Mouse (Mus musculus) thymus, postnatal 4 days (tissue): ENCODE measurements around the gene Fbxo9.
"Not testable (repeated sequence)": the region's sequence is repeated elsewhere in the genome, so short reads cannot be mapped to it uniquely, and the experiment has no call there.

Experiments
- DNase-seq: peaks from one replicate; pipeline ENCODE4 v3.0.0; 2021

Fbxo9 gene

DNA sequence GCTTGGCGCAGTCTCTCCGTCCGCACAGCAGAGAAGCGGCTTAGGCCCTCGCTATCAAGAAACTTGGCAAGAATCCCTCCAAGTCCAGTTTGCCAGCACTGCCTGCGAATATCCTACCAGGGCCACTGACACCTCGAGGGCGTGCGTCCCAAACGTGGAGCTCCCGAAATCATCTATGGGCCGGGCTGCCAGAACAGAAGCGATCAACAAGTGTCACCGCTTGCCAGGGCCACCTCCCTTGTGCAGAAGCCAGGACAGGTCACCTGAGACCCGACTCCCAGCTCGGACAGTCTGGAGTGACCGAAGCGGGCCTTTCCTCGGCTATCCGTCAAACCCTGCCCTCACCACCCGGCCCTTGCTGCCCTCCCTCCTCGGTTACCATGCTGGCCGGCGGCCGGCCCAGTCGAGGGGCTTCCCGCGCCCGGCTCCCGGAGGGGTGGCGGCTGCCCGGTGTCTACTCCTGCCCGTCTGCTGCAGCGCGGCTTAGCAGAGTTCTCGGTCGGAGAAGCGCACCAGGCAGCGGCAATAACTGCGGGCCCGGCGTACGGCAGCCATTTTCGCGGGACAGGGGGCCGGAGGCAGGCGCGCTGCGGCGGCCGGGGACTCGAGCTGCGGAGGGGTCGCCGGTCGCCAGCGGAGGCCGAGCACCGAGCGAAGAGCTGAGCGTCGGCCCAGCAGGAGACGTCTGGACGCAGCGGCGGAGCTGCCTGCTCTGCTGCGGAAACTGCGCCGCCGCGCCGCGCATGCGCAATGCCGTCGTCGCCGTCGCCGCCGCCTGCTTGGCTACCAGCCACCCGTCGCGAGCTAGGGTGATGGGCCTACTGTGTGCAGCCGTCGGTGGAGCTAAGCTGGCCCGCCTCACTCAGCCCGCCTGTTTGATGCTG, 711 bp downstream of the Fbxo9 start:
- peak; percentile 88 for DNase-seq

DNA sequence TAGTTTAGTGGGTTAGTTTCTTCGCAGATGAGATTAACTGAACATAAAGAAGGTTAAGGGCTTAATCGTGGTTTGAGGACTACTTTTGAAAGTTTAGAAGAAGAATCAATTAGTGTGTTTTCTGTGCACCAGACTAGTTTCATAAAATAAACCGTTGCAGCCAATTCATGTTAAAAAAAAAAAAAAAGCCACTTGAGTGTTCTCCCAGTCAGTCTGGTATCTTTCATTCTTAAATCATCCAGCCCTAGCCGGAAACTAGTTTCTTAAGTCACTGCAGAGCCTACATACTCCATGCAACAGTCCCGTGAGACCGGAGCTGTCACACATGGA, 1.3 kb downstream of the Fbxo9 start:
- no peak for DNase-seq

DNA sequence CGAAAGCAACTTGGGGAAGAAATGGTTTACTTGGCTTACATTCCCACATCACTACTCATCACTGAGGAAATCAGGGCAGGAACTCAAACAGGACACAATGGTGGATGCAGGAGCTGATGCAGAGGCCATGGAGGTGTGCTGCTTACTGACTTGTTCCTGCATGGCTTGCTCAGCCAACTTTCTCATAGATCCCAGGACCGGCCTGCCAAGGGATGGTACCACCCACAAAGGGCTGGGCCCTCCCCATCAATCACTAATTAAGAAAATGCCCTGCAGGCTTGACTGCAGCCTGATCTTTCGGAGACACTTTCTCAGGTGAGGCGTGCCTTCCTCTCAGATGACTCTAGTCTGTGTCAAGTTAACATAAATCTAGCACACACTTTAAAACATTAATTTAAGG, 2.0 kb downstream of the Fbxo9 start:
- DNase-seq: no peak

DNA sequence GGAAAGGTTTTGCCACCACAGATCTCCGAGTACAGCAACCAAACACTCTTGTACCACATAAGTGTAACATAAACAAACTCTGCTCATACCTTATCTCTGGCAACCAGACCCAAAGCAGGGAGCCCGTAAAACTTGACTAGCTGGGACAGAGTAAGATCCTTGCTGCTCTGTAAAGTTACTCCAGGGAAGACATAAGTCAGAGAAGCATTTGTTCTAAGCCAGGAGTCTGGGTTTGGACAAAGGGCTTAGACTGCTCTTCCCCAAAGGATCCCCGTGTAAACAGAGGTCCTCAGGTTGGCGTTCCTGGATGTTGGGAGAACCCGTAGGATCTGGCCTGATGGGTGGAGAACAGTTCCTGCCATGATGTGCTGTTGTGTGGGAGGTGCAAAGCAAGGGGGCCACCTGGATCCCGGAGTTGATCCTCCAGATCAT, 3.3 kb downstream of the Fbxo9 start:
- DNase-seq: no peak

DNA sequence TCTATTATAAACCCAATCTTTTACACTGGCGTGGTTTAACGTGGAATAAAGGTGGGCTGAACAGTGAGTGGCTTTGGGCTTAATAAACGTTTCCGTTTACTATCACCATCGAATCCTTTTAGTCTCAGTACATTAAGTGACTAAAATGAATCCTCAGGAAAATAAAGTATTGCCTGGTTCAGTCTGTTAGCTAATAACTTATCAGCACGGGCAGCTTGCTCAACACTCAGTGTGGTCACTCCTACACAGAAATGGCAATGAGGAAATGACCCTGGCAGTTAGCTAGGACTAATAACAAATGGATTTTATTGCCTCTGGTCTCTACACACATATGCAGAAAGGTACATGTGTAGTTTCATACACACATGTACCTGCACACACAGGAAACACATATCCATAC, 3.9 kb downstream of the Fbxo9 start:
- no peak for DNase-seq

DNA sequence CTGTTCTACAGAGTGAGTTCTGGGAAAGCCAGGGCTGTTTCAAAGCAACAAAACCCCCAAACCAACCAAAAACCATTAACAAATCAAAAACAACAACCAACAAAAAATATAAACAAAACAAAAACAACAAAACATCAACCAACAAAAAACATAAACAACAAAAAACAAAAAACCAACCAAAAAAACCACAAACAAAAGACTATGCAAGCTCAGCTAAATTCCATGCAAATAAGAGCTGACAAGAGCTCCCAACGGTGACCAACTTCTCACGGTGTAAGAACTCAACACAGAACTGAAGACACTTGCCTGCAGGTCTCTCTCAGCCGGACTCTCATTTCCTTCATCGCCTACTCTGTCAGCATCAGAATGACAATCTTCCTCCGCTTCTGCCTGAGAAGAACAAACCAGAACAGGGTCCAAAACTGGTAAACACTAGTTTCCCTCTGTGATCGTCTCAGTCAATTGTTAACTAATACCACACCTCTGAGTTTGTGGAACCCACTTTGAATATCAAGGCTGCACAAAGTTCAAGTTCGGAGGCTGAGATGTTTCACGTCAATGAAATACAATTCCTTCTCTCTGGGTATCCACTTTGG, 4.8 kb downstream of the Fbxo9 start:
- no peak for DNase-seq

DNA sequence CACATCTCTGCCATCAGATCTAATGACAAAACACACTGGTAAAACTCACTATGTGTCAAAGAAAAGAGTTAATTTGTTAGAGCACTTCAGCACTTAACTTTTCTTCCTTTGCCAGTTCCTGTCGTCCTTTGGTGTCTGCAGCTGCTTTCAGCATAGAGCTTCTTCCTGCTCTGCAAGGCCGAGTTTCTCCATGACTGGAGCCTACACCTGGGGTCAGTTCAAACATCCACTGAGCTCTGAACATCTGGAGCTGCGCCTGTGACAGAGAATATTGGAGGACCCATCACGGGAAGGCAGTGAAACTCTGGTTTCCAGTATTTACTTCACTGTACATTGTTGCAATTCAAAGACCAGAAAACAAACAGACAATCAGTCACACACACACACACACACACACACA, 7.4 kb downstream of the Fbxo9 start:
- peak; percentile 42 for DNase-seq

DNA sequence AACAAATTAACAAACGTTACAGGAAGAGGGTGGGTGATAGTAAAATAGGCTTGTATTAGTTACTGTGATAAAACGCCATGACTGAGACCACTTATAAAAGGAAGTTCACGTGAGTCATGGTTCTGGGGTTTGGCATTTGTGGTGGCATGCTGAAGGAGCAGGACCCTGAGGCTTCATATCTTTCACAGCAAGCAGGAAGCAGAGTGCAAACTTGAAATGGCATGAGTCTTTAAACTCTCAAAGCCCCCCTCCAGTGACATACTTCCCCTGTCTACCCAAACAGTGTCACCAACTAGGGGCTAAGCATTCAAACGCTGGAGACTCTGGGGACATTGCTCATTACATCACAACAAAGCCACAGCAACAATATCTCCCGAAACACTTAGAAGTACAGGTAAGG, 7.9 kb downstream of the Fbxo9 start:
- no peak for DNase-seq

DNA sequence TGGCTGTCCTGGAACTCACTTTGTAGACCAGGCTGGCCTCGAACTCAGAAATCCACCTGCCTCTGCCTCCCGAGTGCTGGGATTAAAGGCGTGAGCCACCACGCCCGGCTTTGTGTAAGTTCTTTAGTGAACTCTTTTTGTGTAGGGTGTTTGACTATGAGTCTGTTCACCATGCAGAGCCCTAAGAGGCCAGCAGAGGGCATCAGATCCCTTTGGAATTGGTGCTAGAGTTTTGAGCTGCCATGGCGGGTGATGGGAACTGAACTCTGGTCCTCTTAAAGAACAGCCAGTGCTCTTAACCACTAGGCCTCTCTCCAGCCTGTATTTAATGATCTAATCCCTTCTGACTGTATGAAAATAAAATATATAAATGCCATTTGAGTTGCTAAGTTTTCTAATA, 12.5 kb downstream of the Fbxo9 start:
- peak; percentile 56 for DNase-seq

DNA sequence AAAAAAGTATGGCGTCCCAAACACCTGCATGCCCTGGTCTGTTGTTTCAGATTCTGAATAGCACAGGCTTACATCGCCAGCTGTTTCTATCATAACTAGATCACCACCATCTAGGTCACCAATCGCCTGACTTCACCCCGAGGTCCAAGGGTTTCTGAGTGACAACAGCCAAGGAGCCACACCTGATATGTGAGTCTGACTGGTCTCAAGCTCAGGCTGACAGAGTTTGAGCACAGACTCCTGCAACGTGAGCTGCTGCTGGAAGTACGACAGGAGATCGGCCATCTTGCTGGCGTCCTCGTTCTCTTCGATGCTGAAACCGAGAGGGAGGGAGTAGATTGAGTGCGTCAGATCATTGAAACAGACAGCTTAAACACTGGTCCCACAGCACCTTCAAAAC, 13.2 kb downstream of the Fbxo9 start:
- DNase-seq: no peak

DNA sequence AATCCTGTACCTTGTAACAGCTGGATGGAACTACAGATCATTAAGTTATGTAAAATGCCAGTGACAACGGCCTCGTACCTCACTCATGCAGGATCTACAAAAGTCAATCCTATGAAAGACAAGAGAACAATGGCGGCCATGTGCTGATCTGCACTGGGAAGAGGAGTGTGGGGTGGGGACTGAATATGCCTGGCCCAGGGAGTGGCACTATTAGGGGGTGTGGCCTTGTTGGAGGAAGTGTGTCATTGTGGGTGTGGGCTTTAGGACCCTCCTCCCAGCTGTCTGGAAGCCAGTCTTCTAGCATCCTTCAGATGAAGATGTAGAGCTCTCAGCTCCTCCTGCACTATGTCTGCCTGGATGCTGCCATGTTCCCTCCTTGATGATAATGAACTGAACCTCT, 18.3 kb downstream of the Fbxo9 start:
- no peak for DNase-seq

DNA sequence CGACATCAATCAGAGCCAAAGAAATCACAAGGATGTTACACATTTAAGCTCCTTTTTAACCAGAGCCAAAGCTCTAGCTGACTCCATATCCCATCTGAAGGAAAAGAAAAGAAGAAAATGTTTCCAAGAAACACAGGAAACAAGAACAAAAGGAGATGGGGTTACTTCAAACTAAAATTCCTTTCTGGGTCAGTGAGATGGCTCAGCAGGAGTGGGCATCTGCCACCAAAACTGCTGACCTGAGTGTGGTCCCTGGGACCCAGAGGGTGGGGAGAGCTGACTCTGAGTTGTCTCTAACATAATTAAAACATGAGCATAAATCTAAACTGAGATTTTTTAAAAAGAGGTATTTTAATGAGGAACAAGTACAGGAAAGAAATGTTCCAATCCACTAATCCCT, 19.0 kb downstream of the Fbxo9 start:
- no peak for DNase-seq

DNA sequence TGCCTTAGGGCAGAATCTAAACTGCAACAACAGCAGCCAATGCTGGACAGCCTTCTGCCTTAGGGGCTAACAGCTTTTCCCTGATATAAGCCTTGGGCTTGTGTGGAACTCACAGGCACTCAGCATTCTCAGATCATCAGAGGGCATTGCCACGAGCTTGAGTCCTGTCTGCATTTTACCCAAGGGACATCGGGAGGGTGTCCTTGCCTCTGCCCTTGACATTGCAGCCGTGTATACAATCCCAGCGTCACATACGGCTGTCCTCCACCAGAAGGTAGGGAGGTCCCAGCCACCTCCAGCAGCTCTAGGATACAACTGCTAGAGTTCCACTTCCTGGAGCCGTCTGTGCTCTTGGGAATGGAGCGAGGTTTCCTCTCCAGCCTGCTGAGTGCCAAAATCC, 19.9 kb downstream of the Fbxo9 start:
- no peak for DNase-seq

DNA sequence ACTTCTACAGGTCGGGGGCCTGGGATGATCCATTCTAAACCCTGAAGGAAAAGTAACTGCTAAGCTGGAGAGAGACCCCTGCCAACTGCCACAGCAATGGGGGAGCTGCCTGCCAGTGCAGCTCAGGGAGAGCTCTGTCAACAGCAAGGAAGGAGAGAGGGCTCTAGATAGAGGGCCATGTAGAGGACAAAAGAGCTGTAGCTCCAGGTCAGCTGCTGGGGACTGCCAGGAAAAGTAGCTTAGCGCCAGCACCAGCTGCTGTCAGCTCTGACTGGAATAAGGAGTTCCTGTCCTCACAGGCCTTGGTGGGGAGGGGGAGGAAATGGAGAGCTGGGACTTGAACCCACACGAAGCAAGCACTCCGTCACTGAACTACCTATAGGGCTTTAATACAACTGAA, 20.3 kb downstream of the Fbxo9 start:
- no peak for DNase-seq

DNA sequence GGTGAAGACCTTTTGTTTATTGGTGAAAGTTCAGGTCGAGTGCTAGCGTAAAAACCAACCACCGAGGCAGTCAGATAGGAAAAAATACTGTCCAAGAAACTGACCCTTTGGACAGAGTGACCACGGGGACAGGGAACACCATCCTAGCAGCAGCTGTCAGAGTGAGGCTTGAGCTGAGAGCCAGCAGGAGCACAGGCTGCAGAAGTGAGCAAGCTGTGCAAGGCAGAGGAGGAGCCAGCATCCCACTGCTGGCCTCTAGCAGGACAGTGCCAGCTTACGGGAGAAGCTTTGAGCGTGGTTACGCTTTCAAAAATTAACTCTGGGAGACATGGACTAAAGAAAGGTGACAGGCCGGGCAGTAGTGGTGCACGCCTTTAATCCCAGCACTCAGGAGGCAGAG, 21.1 kb downstream of the Fbxo9 start:
- DNase-seq: no peak

DNA sequence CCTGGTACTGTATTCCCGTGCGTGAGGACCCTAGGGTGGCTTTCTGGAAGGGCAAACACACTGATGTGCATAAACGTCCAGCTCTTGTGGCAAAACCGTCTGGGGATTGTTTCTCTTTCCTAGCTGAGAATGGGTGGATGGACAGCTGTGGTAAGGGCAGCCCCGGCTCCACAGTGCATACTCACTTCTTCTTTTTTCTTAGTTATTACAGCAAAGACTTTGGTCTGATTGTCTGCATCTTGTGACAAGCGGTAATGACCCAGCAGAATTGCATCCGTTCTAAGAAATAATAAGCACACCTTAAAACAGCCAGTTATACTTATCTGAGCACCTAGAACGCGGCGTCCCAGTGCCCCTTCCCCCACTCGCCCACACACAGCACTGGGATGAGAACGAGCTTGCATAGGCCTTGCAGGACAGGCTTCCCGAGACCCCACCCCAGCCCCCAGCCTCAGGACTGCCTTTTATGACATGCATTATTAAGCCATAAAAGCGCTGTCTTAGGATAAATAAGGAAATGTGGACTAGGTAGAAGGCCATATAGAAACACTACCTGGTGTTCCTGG, 23.1 kb downstream of the Fbxo9 start:
- no peak for DNase-seq

DNA sequence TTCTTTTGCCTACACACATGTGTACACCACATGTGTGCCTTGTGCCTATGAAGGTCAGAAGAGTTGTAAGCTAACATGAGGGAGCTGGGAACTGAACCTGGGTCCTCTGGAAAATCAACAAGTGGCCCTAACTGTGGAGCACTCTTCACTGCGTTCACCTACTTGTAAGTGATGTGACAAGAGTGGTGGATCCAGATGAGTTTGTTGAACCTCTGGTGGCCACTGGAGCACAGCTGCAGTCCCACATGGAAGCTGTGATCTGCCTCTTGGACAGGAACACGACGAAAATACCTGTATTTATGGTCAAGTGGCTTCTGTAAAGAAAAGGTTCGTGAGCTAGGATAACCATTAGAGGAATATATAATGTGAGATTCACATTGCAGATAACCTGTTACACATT, 24.5 kb downstream of the Fbxo9 start:
- DNase-seq: no peak

DNA sequence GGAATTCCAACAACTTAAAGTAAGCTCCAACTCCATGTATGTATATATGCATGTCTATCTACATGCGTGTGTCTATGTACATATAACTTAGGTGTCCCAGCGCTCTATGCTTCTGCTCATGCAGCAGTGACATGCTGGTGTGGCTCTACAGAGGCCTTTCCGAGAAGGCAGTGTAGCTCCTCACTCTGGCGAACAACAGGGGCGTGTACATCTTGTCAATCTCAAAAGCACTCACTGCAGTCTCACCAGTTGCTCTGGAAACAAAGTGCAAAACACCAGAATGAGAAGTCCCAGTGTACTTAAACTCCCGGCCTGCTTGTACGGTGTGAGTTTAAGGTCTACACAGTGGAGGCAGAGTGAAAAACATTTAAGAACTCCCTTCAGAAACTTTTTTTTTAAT, 27.0 kb downstream of the Fbxo9 start:
- no peak for DNase-seq

DNA sequence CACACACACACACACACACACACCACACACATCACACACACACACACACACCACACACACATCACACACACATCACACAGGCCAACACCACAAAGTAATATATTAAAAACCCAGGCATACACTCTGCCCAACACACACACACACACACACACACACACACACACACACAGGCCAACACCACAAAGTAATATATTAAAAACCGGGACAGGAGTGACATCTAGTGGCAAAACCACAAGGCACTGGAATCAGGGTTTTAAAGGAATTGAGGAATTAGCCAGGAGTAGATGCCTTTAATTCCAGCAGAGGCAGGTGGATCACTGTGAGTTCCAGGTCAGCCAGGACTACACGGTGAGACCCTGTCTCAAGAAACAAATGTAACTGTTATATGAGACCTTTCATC, 30.6 kb downstream of the Fbxo9 start:
- DNase-seq: no peak

DNA sequence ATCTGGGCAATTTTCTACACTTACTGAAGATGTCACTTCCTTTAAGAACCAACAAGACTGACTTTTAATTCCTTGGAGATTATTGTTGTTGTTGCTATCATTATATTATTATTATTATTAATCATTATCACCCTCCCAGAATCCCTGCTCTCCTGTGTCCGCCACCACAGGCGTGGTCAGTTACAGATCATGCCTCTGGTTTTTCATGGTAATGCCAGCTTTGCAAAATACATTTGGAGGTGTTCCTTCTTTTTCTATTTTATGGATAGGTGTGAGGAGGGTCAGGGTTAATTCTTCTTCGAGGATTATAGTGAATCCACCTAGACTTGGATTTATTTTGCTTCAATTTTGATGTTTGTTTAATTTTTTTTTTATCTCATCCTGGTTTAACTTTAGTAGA, 33.6 kb downstream of the Fbxo9 start:
- no peak for DNase-seq

DNA sequence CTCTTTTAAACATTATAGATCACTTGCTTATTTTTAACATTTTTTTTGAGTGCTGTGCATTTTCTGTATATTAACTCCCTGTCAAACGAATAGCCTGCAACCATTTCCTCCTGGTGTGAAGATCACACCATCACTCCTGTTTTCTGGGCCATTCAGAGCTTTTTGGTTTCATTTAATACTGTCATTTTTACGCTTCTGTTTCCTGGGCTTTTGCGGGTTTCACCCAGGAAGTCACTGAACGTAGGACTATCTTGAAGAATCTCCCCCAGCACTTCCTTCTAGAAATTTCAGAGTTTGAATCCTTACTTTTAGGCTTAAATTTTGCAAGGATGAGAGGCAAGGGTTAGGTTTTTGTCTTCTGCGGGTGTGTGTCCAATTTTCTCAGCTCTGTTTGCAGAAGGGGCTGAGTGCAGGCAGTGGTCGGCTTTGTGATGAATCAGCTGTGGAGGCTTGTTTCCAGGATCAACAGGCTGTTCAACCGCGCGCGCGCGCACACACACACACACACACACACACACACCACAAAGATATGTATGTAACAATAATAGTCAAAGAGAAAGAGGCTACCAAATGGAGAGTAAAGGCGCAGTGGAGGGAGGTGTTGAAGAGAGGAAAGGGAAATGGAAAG, 35.0 kb downstream of the Fbxo9 start:
- peak; percentile 15 for DNase-seq

DNA sequence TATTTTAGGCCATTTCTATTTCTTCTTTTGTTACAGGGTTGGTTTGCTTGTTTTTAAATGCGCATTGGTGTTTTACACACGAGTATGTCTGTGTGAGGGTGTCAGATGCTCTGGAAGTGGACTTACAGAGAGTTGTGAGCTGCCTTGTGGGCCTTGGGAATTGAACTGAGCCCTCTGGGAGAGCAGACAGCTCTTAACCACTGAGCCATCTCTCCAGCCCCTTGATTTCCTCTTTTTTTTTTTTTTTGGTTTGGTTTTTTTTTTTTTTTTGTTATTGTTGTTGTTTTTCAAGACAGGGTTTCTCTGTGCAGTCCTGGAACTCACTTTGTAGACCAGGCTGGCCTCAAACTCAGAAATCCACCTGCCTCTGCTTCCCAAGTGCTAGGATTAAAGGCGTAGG, 35.6 kb downstream of the Fbxo9 start:
- DNase-seq: not testable (repeated sequence)

DNA sequence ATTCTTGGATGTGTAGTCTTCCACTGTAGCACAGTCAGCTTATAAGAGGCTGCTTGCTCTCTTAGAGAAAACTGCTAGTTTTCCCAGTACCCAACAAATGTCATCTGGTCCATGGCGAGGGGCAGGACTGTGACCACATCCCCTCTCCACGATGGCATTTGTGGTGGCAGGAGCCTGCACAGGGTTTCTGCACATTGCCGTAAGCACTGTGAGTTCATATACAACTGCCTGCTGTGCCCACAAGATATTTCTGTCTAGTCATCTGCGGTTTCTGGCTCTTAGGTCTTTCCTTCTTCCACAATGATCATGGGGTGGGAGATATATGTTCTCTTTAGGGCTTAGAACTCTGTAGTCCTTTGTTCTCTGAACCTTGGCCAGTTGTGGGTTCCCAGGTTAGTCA, 37.2 kb downstream of the Fbxo9 start:
- no peak for DNase-seq

DNA sequence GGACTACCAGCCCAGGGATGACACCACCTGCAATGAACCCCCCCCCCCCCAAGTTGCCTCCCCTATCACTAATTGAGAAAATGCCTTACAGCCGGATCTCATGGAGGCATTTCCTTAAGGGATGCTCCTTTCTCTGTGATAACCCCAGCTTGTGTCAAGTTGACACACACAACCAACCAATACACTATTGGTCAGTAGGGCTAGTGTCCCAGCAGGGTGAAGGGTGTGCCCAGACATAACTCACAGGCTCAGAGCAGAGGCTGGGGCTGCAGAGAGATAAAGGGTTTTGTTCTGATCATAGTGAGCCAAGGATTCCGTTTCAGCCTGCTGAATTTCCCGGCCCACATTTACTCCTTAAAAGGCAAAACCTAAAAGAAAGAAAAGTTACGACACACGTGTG, 38.4 kb downstream of the Fbxo9 start:
- DNase-seq: no peak
